Mouse (Mus musculus): ENCODE data around the gene Vwa3b. TPM values are rescaled to one million over a fixed set of nuclear protein-coding genes. Genes with fewer than 3 reads are reported as not detected.

Vwa3b gene
- total RNA-seq, 2 experiments from 2014 or later = 1.7 to 2.1 TPM

DNA sequence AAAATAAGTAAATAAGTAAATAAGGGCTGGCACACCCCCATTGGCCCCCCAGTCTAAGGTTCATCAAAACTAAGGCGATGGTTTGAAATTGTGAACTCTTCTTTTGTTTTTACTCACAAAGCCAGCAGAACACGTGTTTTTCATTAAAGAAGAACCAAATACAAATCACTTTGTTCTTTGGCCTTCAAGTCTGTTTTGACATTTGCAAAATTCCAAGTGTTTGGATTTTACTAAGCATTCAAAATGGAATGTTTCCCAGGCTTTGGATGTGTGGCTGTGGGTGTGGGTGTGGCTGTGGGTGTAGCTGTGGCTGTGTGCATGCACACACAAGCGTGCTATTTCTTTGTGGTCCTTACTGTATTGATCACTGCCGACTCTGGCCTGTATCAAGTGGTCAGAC, 27.3 kb downstream of the Vwa3b start:
- no peak for DNase-seq (ENCODE audit: low spot score in 2 of 2)
- intact Hi-C loops (cut with DNase I) = no loop called here

DNA sequence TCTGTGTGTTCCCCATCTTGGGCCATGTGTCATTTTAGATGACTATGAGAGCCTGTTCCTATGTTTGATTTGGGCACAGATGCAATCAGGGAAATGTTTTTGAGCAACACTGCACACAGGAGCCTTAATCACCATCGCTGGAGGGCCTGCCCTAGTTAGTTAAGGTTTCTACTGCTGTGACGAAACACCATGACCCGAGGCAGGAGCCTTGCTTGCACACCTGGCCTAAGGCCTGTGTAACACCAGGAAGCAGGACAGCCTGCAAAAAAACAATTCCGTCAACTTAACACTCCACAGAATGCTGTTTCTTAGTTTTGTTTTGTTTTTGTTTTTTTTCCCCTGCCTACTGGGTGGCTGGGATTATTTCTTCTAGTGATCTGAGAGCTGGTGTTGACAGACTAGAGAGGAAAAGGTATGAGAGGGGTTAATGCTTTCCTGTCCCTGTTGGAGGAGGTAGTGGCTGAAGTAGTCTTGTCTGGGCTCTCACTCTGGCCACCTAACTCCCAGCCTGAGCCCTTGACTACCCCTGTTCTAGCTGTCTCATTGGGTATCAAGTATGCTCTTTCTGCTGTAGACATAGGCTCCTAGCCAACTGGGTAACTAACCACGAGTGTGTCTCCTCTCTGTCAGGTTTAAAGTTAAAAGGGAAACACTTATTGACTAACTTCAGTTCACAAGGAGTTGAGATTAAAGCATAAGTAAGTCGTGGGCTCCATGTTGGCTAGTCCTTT, 30.6 kb downstream of the Vwa3b start:
- no peak for DNase-seq (ENCODE audit: low spot score in 2 of 2)
- intact Hi-C loops (cut with DNase I) = no loop called here

DNA sequence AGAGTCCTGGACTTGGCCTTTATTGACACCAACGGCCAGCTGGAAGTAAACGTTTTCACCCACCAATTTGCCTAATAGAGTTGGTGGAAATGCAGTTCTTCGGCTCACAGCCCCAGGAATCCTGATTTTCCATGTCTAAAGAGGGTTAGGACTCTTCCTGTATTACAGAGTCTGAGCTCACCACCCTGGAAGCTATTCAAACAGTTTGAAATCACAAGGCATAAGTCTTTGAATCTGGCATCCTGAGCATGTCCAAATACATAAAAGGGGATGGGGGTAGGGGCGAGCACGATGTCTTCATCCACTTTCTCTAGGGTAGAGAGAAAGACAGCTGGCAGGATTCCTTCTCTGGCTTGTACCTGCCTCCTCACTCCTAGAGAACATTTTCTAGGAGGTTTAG, 34.5 kb downstream of the Vwa3b start:
- intact Hi-C loops (cut with DNase I) = no loop called here
- no peak for DNase-seq (ENCODE audit: low spot score in 2 of 2)

DNA sequence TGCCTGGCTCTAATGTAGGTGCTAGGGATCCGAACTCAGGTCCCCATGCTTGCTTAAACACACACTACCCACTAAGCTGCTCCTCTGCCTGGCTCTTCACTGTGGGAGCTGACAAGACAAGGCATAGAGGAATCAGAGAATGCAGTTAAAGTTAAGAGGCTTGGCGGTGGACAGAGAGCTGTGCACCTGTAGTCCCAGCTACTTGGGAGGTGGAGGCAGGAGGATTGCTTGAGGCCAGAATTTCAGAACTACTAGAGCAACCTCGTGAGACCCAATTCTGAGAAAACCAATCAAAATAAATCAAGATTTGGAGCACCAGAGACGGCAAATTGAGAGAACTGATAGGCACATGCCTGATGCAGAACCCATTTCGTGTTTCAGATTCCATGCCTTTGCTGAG, 36.7 kb downstream of the Vwa3b start:
- intact Hi-C loops (cut with DNase I) = no loop called here
- DNase-seq (ENCODE audit: low spot score in 2 of 2) = no peak

DNA sequence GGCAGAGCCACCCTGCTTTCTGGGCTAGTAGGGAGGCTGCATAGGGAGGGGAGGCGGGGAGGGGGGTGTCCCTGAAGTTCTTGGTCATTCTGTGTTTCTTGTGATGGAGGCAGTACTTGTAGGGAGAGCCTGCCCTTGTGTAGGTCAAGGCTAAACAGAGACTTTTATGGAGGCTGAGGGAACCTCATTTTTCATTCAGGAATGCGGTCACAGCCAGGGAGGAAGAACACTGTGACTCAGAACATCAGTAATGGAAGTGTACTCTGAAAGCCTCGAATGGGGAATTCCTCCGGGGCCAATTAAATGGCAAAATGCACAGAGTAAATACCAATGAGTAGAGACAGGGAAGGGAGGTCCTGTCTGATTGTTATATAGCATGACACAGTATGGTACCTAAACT, 37.4 kb downstream of the Vwa3b start:
- no peak for DNase-seq (ENCODE audit: low spot score in 2 of 2)
- intact Hi-C loops (cut with DNase I) = no loop called here

DNA sequence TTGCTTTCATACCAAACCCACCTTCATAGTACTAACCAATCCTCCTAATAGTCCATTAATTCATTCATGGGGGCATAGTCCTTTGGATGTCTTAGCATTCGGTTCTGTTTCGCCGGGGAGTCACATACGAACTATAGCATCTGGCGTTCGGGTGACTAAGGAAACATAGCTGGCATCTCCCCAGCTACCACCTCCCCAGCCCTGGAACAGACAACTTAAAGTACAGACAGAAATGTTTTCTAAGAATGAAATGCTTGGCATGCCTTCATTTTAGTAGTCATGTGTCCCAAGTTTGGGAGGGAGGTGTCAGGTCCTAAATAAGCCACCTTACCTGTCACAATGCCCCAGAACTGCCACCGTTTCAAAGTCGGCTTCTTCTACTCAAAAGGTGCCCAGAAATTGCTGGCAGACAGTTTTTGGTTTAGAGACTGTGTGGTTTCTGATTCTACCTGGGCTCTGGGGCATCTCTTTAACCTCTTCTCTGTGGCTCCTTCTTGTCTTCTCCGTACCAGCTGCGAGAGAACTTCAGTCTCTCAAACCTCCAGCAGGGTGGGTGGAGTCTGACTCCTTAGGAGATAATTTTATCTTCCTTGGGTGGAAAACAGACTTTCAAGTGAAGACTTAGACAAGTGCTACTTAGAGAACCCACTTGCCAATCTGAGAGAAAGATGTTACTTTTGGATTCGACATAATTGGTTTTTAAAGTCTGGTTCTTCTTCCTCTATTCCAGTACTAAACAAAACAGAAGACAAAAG, 39.4 kb downstream of the Vwa3b start:
- intact Hi-C loops (cut with DNase I) = no loop called here

GRCm38 (mm10) chr1:37075759-37076158, 49.4 kb downstream of the Vwa3b start:
- no peak for DNase-seq (ENCODE audit: low spot score in 2 of 2)
- intact Hi-C loops (cut with DNase I) = loop anchor here (5.0 kb wide), 1 partner anchor 87 kb away; no protein-coding TSS in a partner anchor

More for the DNA sequence above, 39.4 kb downstream of the Vwa3b start:
- peak; percentile 34 to 86 for DNase-seq (ENCODE audit: low spot score in 2 of 2)

GRCm38 (mm10) chr1:37077266-37077665, 50.9 kb downstream of the Vwa3b start:
- peak; percentile 17 to 53 for DNase-seq (ENCODE audit: low spot score in 2 of 2)
- intact Hi-C loops (cut with DNase I) = loop anchor here (5.0 kb wide), 1 partner anchor 85 kb away; no protein-coding TSS in a partner anchor

DNA sequence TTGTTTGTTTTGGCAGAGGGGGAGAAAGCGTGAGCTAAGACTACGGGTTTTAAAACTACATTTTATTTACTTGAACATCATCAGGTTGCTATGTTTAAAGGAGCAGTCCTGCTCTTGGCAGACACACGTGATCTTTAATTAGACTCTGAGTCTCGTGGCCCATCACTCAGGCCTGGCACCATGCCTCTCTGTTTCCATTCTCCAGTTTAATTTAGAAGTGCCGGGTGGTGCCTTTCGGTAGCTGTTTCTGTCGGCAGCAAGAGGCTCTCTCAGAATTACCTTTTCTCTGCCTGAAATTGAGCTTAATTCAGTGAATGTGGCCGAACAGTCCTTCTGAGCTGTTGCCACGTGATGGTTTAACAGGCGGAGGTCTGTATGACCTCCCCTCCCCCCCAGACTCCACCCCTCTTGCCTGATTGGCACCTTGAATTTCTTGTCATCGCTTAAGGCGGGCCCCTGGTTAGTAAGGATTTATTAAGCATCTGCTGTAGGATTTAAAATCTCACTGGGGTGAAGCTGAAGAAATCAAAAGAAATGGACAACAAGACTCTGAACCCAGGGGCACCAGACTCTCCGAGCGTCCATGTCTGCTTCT, 51.7 kb downstream of the Vwa3b start:
- intact Hi-C loops (cut with DNase I) = loop anchor here (5.0 kb wide), 1 partner anchor 84 kb away; no protein-coding TSS in a partner anchor

GRCm38 (mm10) chr1:37080442-37080841, 54.0 kb downstream of the Vwa3b start:
- intact Hi-C loops (cut with DNase I) = no loop called here

More for the DNA sequence above, 51.7 kb downstream of the Vwa3b start:
- DNase-seq (ENCODE audit: low spot score in 2 of 2) = peak; percentile 61 to 91

GRCm38 (mm10) chr1:37081376-37082214, 55.2 kb downstream of the Vwa3b start:
- intact Hi-C loops (cut with DNase I) = no loop called here
- peak in 1 of 2 experiments; percentile 67 for DNase-seq (ENCODE audit: low spot score in 2 of 2)

More at GRCm38 (mm10) chr1:37080442-37080841, 54.0 kb downstream of the Vwa3b start:
- DNase-seq (ENCODE audit: low spot score in 2 of 2) = no peak

GRCm38 (mm10) chr1:37082215-37082464, 55.7 kb downstream of the Vwa3b start:
- intact Hi-C loops (cut with DNase I) = no loop called here

GRCm38 (mm10) chr1:37084075-37084474, 57.7 kb downstream of the Vwa3b start:
- DNase-seq (ENCODE audit: low spot score in 2 of 2) = no peak
- intact Hi-C loops (cut with DNase I) = no loop called here

More at GRCm38 (mm10) chr1:37082215-37082464, 55.7 kb downstream of the Vwa3b start:
- no peak for DNase-seq (ENCODE audit: low spot score in 2 of 2)

DNA sequence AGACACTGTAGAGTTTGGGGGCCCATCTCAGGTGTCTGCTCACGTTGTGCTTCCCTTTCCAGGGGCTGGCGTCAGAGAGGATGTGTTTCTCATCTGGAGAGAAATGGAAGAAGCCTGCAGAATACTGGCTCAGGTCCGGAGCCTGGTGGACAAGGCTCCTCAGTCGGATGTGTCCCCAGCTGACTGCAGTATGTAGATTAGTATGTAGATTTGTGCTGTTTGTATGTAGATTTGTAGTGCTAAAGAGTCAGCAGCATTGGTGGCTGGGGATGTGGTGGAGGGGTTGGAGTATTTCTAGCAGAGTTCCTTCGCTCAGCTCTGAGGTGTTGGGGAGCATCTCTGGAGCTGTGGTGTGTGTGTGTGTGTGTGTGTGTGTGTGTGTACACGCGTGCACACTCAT, 58.8 kb downstream of the Vwa3b start:
- DNase-seq (ENCODE audit: low spot score in 2 of 2) = no peak
- intact Hi-C loops (cut with DNase I) = no loop called here

DNA sequence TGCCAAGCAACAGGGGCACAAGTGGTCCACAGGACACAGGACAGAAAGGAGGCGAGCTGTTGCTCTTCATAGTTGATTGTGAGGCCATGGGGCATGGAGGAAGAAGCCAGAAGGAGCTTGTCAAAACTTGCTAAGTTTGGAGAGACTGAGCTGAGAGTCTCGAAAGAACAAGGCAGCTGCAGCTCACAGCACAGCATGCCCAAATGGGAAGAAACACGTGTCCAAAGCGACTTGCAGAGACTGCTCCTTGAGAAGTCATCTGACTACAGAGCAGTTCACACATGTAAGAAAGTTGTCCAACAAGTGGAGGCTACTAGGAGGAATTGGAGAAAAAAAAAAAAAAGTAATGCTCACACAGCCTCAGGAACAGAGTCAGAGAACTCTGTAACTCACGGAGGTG, 62.8 kb downstream of the Vwa3b start:
- DNase-seq (ENCODE audit: low spot score in 2 of 2) = peak in 1 of 2 experiments; percentile 17
- intact Hi-C loops (cut with DNase I) = no loop called here

DNA sequence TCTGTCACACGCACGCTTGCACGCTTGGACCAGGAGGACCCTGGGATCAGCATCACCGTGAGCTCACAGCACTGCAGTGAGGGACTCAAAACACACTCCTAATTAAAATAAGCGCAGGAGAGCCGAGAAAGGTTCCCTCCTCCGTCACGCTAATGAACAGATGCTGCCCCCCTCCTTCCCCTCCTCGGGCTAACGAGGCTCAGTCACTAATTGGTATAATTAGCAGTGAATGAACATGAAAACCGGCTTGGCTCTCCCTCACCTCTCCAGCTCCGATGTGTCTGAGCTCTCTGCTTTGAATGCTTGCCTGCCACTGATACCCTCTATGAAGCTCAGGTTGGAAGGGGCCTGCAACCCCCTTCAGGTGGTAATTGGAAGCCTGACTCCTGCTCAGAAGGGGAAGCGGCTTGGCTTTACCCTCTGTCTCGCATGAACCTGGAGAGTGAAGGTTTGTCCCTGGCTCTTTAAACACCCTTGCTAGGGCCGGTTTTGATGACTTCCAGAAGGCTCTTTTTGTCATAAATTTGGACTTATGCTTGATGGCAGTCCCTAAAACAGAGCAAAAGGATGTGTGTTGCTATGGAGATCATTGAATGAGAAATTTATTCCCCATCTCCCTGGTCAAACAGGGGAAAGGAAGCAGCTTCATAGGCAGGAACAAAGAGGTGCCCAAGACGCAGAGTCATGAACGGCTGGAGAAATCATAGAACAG, 71.1 kb downstream of the Vwa3b start:
- intact Hi-C loops (cut with DNase I) = no loop called here
- DNase-seq (ENCODE audit: low spot score in 2 of 2) = no peak

- intact Hi-C loops (cut with DNase I) = no loop called here
- no peak for DNase-seq (ENCODE audit: low spot score in 2 of 2)
These were observed 71.7 kb downstream of the Vwa3b start for GRCm38 (mm10) chr1:37098094-37098555.

GRCm38 (mm10) chr1:37100361-37100760, 74.0 kb downstream of the Vwa3b start:
- no peak for DNase-seq (ENCODE audit: low spot score in 2 of 2)
- intact Hi-C loops (cut with DNase I) = no loop called here

DNA sequence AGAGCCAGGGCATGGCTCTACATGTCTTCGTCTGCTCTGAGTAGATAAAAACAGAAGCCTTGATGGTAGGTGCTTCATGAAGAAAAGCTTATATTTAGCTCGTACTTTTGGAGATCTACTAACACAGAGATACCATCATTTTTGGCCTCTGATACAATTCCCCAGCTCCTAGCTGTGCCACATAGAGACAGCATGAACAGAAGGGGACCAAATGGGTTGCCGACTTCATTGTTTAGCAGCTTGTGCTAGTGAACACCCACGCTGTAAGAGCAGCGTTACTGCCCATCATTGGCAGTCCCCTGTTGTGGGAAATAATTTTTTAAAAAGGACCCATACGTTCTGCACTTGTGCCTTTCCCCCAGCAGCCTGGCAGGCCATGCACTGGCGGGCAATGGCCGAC, 74.6 kb downstream of the Vwa3b start:
- intact Hi-C loops (cut with DNase I) = no loop called here
- DNase-seq (ENCODE audit: low spot score in 2 of 2) = no peak

Data from left cerebral cortex, postnatal 25 days (tissue).